Mouse (Mus musculus) spleen, embryonic (tissue): ENCODE results near the gene Ror2.

Experiments
- CTCF ChIA-PET: fragments of 350-600 bp; sonication (Branson Sonifier 250); formaldehyde crosslinking; loops from one replicate; lab custom pipeline; 2022; lab: Charles Lee

Gene Ror2

GRCm38 (mm10) chr13:53233826-53234786 is 51.8 kb downstream of the Ror2 start:
- CTCF ChIA-PET = no interaction called here

- CTCF ChIA-PET = no interaction called here
Observed at GRCm38 (mm10) chr13:53233381-53233780, 52.5 kb downstream of the Ror2 start.

- CTCF ChIA-PET = no interaction called here
Observed at GRCm38 (mm10) chr13:53232419-53232818, 53.5 kb downstream of the Ror2 start.

GRCm38 (mm10) chr13:53230446-53231161 is 55.3 kb downstream of the Ror2 start:
- CTCF ChIA-PET = no interaction called here

GRCm38 (mm10) chr13:53227019-53227418 is 58.9 kb downstream of the Ror2 start:
- CTCF ChIA-PET = no interaction called here

GRCm38 (mm10) chr13:53226461-53226860 is 59.5 kb downstream of the Ror2 start:
- CTCF ChIA-PET = no interaction called here

GRCm38 (mm10) chr13:53225925-53226324 is 60.0 kb downstream of the Ror2 start:
- CTCF ChIA-PET = no interaction called here

- CTCF ChIA-PET = no interaction called here
Observed at GRCm38 (mm10) chr13:53221176-53221575, 64.7 kb downstream of the Ror2 start.

GRCm38 (mm10) chr13:53219889-53220288 is 66.0 kb downstream of the Ror2 start:
- CTCF ChIA-PET = no interaction called here

- CTCF ChIA-PET = no interaction called here
Observed at GRCm38 (mm10) chr13:53219391-53219790, 66.5 kb downstream of the Ror2 start.

GRCm38 (mm10) chr13:53217396-53217975 is 68.4 kb downstream of the Ror2 start:
- CTCF ChIA-PET = no interaction called here

- CTCF ChIA-PET = no interaction called here
Observed at GRCm38 (mm10) chr13:53211971-53212733, 73.8 kb downstream of the Ror2 start.

- CTCF ChIA-PET = no interaction called here
Observed at GRCm38 (mm10) chr13:53208556-53208955, 77.4 kb downstream of the Ror2 start.

- CTCF ChIA-PET = no interaction called here
Observed at GRCm38 (mm10) chr13:53205128-53205911, 80.6 kb downstream of the Ror2 start.

- CTCF ChIA-PET = no interaction called here
Observed at GRCm38 (mm10) chr13:53202439-53202830, 83.5 kb downstream of the Ror2 start.

- CTCF ChIA-PET = no interaction called here
Observed at GRCm38 (mm10) chr13:53201628-53202438, 84.1 kb downstream of the Ror2 start.

- CTCF ChIA-PET = no interaction called here
Observed at GRCm38 (mm10) chr13:53200121-53200520, 85.8 kb downstream of the Ror2 start.

GRCm38 (mm10) chr13:53199262-53199661 is 86.7 kb downstream of the Ror2 start:
- CTCF ChIA-PET = no interaction called here

- CTCF ChIA-PET = no interaction called here
Observed at GRCm38 (mm10) chr13:53196690-53197089, 89.2 kb downstream of the Ror2 start.
